Mouse (Mus musculus): ENCODE results near the gene Oma1.

Gene Oma1

DNA sequence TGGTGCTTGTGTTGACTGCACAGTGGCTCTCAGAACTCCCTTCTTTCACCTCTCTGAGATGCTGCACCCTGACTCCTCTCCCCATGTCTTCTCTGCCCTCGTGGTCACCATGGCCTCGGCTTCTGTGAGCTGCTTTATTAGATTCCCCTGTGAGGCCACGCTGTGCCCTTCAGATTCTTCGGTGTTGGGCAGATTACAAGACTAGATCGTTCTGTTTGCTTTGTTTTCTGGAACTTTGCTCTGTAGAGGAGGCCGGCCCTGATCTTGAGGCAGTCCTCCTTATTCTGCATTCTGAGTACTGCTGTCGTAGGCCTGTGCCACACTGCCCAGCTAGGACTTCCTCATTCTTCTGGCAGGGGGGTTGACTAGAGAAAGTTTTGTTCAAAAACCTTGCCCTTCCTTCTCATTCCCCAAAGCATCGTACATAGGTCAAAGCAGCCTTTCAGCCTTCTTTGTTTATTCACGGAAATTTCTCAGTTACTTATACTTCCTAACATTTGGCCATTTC lies 45.4 kb downstream of the Oma1 start:
- DNase-seq (ENCODE audit: low spot score in 2 of 2), result no peak

DNA sequence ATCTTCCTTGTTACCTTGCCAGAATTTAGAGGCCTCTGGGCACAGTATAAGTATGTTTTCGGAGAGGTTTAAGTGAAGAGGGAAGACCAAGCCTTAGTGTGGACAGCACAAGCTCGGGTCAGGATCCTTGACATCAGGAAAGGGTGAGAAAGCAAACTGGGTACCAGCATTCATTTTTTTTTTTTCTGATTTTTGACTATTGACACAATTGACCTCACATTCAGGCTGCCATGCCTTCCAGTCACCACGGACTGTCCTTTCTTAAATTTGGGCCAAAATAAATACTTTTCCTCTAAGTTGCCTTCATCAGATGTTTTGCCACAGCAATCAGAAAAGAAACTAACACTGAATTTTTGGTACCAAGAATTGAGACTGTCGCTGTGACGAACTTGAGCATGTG lies 68.6 kb downstream of the Oma1 start:
- DNase-seq (ENCODE audit: low spot score in 2 of 2), result no peak

DNA sequence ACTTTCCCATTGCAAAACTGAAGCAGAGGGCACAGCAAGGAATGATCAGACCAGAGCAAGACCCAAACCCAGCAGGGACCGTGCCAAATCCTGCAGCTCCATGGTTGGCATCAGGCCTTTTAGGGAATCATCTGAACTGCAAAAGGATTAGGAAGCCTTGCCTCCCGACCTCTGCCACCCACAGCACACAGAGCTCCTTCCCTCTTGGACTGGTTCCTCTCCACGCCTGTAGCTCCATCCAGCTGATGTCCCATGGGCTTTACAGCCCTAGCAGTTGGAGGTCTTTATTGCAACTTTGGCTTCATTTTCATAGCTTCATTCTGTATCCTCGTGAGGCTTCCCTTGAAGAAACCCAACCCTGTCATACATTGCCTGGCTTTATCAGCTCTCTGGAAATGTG lies 71.4 kb downstream of the Oma1 start:
- no peak for DNase-seq (ENCODE audit: low spot score in 2 of 2)

- no peak for DNase-seq (ENCODE audit: low spot score in 2 of 2)
Measured at GRCm38 (mm10) chr4:103385835-103386787, 72.5 kb downstream of the Oma1 start.

DNA sequence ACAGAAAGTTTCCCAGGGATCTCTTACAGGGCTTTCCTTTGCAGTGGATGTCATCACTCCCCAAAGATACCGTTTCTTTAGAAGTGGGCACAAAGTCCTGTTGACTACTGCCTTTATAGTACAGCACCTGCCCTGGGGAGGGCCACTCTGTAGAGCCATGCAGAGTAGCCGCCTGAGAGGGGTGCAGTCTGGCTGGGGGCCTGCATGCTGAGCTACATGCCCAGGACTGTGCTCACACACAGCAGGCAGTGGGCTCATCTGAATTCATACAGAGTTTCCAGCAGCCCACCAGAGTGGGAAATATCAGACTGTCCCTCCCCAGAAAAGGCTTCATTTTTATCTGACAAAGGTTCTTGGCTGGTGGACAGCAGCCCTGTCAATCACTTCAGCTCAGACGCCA lies 73.7 kb downstream of the Oma1 start:
- no peak for DNase-seq (ENCODE audit: low spot score in 2 of 2)

GRCm38 (mm10) chr4:103388530-103389178 lies 75.0 kb downstream of the Oma1 start:
- no peak for DNase-seq (ENCODE audit: low spot score in 2 of 2)

GRCm38 (mm10) chr4:103389583-103389982 lies 76.0 kb downstream of the Oma1 start:
- no peak for DNase-seq (ENCODE audit: low spot score in 2 of 2)

- no peak for DNase-seq (ENCODE audit: low spot score in 2 of 2)
Measured at GRCm38 (mm10) chr4:103390499-103390898, 76.9 kb downstream of the Oma1 start.

DNA sequence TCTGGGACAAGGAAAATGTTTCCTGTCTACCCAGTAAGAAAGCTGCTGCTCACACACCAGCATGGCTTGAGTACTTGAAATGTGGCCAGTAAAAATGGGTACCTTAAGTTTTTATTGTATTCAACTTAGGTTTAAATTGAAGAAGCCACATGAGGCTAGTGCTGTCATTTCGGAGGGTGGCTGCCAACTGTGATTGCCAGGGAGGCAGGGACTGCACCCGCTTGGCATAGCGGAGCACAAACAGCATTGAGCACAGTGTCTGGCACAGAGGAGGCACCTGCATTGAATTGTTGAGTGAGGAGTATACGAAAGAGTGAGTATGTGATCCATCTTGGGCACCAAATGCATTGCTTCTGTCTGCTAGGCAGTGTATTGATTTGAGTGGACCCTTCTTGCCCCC lies 81.5 kb downstream of the Oma1 start:
- no peak for DNase-seq (ENCODE audit: low spot score in 2 of 2)

GRCm38 (mm10) chr4:103395905-103396304 lies 82.3 kb downstream of the Oma1 start:
- no peak for DNase-seq (ENCODE audit: low spot score in 2 of 2)

DNA sequence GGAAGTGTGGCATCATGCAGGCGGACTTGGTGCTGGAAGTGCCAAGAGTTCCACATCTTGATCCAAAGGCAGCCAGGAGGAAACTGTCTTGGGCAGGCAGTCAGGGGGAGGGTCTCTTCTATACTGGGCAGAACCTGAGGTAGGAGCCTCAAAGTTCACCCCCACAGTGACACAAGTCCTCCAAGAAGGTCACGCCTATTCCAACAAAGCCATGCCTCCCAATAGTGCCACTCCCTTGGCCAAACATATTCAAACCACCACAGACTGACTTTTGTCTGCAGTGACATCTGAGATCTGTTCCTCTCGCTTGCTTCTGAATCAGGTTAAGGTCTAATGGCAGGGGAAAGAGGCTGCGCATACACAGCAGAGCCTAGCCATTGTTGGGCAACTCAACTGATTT lies 83.3 kb downstream of the Oma1 start:
- no peak for DNase-seq (ENCODE audit: low spot score in 2 of 2)

DNA sequence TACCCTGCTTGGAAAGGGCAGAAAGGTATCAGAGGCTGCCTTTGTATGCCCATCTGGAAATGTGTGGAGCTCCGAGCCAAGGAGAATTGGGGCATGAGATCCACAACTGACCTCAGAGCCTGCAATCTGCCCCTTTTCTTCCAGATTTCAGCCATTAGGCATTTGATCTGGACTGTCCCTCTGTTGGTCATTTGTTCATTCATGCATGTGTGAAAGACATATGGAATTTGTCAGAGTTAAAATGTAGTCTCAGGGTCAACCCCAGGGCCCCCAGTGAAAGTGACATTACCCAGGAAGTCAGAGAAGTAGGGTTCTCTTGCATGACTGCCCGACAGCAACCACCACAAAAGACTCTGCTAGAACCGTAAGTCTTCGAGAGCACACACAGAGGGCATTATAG lies 89.0 kb downstream of the Oma1 start:
- no peak for DNase-seq (ENCODE audit: low spot score in 2 of 2)

DNA sequence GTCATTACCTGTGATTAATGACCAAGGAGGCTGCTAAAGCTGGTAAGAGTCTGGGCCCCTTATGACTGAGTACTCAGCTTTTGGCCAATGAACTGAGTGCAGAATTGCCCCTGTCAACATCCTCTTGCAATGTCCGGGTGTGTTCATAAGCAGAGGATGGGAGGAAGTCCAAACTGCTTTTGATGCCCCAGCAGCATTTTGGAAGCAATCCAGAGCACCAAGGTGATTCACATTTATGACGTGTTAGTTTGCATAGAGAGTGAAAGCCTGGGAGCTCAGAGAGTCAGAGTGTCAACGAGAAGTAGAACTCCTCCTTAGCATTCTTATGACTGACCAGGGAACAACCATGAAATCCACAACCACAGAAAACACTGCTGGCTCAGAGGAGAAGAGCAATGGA lies 91.7 kb downstream of the Oma1 start:
- no peak for DNase-seq (ENCODE audit: low spot score in 2 of 2)

DNA sequence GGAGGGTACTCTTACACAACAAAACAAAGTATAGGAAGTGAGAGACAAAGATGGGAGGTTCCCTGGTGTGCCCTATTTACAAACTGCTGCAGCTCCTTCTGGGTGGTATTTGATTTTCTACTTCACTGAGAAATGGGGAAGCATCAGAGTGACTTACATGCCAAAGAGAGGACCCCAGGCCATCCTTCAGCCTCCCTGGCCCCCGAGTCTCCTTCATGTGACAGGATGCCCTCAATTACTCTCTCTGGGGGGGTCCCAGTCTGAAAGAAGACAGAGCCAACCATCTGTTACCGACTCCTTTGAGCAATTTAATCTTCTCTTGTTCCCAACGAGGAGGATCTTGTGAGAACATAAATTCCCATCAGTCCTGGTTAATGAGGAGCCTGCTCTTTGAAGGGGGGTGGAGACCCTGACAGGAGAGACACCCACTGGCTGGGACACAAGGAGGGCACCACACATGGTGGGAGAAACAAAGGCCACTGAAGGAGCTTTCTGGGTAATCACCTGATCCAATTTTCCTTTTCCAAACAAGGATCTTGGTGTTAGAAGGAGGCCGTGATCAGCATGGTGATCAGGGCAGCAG lies 96.7 kb downstream of the Oma1 start:
- DNase-seq (ENCODE audit: low spot score in 2 of 2), result no peak
